Mouse (Mus musculus): ENCODE measurements around the gene Acaa1a. TPM values are rescaled to one million over a fixed set of nuclear protein-coding genes. Genes with fewer than 3 reads are reported as not detected.

Acaa1a gene
- polyA plus RNA-seq, 1 experiment from 2014 or later, result 122 TPM

DNA sequence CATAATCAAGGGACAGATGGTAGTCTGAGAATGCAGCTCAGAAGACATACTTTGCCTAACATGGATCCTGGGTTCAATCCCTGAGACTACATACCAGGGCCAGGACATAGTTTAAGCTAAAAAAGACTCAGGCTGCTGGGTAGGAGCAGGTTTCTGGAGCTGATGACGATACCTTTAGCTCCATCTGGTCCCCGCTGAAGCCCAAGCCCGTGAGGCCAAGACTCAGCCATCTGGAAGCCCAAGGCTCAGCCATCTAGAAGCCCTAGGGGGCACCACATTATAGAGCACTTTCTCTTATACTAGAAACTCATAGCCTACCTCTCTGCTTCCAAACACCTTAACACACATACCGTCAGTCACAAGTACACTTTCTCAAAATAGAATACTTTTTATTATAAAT, 3.9 kb upstream of the Acaa1a start:
- Histone ChIP-seq H3K9me3 (replicated peaks; ENCODE audit: low read length) (no peaks in the 10 kb centered on the region), H3K9ac (ENCODE audit: low read depth, low read length) (no peak overlapping the region), H3K27ac (no peak overlapping the region), H3K4me1 (replicated peaks; ENCODE audit: insufficient read depth, low read length) (peaks cover 11% of the 10 kb centered on the region; the same call in 1 of the 2 replicates), H3K36me3 (ENCODE audit: insufficient read depth, low read length) (0 out of 2 replicates have a peak, but pooled peaks cover 9% of the 10 kb centered on the region), H3K4me3 (replicated peaks; ENCODE audit: low read depth, low read length) (no peak overlapping the region), H3K27me3 (ENCODE audit: insufficient read depth, low read length) (no peaks in the 10 kb centered on the region), H3K4me2 (ENCODE audit: low read length) (no peak overlapping the region)
- no peak for TF ChIP-seq CTCF (IDR thresholded peaks at IDR 0.05; ENCODE audit: low read depth)
- no peak for DNase-seq (ENCODE audit: low spot score)
- ATAC-seq (replicated peaks; ENCODE audit: low FRiP score, low read depth), result no peak
- 81% methylated on average over 4 of the region's 4 CpGs for WGBS

DNA sequence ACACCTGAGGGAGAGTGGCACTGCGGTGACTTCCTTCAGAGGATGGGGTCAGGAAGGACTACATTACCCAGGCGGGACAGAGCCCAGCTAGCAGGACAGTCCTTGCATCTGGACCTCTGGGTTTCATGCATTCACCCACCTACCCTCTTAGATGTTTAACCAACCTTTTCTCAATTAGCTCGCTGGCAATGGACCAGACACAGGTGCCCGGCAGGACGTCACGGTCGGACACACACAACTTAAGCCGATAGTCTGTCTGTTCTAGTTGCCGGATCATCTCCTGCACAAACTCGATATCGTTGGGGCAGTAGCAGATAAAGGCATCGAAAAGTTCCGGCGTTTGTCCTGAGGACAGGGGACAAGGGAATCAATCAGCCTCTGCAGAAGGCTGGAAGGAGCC, 1.6 kb upstream of the Acaa1a start:
- Histone ChIP-seq H3K36me3 (ENCODE audit: insufficient read depth, low read length) (0 out of 2 replicates have a peak, but pooled peaks cover 9% of the 10 kb centered on the region), H3K9ac (ENCODE audit: low read depth, low read length) (no peak overlapping the region), H3K4me3 (replicated peaks; ENCODE audit: low read depth, low read length) (no peak overlapping the region), H3K9me3 (replicated peaks; ENCODE audit: low read length) (no peaks in the 10 kb centered on the region), H3K4me1 (replicated peaks; ENCODE audit: insufficient read depth, low read length) (peaks cover 21% of the 10 kb centered on the region), H3K4me2 (ENCODE audit: low read length) (no peak overlapping the region), H3K27me3 (ENCODE audit: insufficient read depth, low read length) (no peaks in the 10 kb centered on the region), H3K27ac (no peak overlapping the region)
- 56% methylated on average over 14 of the region's 14 CpGs for WGBS
- no peak for DNase-seq (ENCODE audit: low spot score)
- TF ChIP-seq CTCF (IDR thresholded peaks at IDR 0.05; ENCODE audit: low read depth), result no peak
- no peak for ATAC-seq (replicated peaks; ENCODE audit: low FRiP score, low read depth)

DNA sequence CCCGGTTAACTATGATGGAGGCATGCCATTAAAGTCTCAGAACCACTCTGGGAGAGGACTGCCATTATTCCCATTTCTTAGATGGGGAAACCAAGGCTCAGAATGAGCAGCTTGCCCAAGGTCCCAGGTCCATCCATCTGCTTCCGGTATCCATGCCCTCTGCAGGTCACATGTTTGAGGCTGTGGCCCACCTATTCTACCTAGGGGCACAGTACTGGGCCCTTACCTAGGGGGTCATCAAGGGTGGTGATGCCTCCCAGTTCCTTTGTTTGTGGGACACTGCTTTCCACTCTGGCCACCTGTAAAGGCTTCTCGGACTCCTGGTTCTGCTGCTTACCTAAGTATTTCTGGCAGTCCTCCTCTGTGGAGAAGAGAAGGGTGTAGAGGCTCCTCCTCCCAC, 1.1 kb upstream of the Acaa1a start:
- peaks cover 21% of the 10 kb centered on the region for H3K4me1 ChIP-seq (replicated peaks; ENCODE audit: insufficient read depth, low read length)
- WGBS, result 90% methylated on average over 3 of the region's 3 CpGs
- 0 out of 2 replicates have a peak overlapping the region, but pooled peaks have one; percentile 87 for H3K4me2 ChIP-seq (ENCODE audit: low read length)
- H3K9me3 ChIP-seq (replicated peaks; ENCODE audit: low read length), result no peaks in the 10 kb centered on the region
- TF ChIP-seq CTCF (IDR thresholded peaks at IDR 0.05; ENCODE audit: low read depth), result no peak
- H3K27me3 ChIP-seq (ENCODE audit: insufficient read depth, low read length), result no peaks in the 10 kb centered on the region
- DNase-seq (ENCODE audit: low spot score), result no peak
- no peak overlapping the region for H3K4me3 ChIP-seq (replicated peaks; ENCODE audit: low read depth, low read length)
- no peak overlapping the region for H3K9ac ChIP-seq (ENCODE audit: low read depth, low read length)
- no peak for ATAC-seq (replicated peaks; ENCODE audit: low FRiP score, low read depth)
- peaks cover 11% of the 10 kb centered on the region; the same call in 1 of the 2 replicates for H3K36me3 ChIP-seq (ENCODE audit: insufficient read depth, low read length)
- no peak overlapping the region for H3K27ac ChIP-seq

DNA sequence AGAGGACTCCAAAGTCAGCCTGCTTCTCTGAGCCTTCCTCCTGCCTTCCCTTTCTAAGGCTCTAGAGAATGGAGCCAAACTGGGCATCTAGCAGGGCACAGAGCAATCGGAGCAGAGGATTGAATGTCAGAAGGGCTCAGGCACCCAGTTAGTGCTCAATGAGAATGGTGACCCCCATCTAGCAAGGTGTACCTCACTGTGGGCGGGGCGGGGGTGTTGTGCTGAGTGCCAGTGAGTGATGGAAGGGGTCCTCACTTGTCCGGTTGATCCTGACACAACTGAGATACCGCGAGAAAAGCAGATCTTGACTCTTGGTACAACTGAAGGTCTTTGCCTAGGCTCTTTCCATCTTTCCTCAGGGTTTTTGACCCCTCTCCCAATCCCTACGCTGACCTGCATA, 370 bp upstream of the Acaa1a start:
- Histone ChIP-seq H3K9ac (ENCODE audit: low read depth, low read length) (peak overlapping the region; percentile 70), H3K9me3 (replicated peaks; ENCODE audit: low read length) (no peaks in the 10 kb centered on the region), H3K36me3 (ENCODE audit: insufficient read depth, low read length) (peaks cover 17% of the 10 kb centered on the region; the same call in 1 of the 2 replicates), H3K27me3 (ENCODE audit: insufficient read depth, low read length) (no peaks in the 10 kb centered on the region), H3K27ac (0 out of 2 replicates have a peak overlapping the region, but pooled peaks have one; percentile 89), H3K4me3 (replicated peaks; ENCODE audit: low read depth, low read length) (peak overlapping the region; percentile 57), H3K4me2 (ENCODE audit: low read length) (peak overlapping the region; percentile 87), H3K4me1 (replicated peaks; ENCODE audit: insufficient read depth, low read length) (peaks cover 21% of the 10 kb centered on the region)
- no peak for TF ChIP-seq CTCF (IDR thresholded peaks at IDR 0.05; ENCODE audit: low read depth)
- WGBS, result 41% methylated on average over 7 of the region's 7 CpGs
- ATAC-seq (replicated peaks; ENCODE audit: low FRiP score, low read depth) (no peak), DNase-seq (ENCODE audit: low spot score) (no peak)

DNA sequence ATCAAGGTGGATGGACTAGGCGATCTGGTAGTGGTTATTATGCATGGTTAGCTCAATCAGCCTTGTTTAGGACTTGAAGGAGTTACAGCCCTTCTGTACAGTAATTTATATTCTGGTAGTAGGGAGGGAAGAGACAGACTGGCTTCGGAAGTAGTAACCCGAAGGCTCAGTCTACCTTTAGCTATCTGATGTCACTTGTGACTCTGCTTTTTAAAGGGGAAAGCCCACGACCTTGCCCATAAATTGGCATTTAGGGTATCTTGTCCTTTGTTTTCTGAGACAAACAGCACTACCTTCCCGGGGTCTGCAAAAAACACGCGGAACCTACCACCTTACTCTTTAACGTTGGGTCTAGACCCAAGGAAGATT, 720 bp downstream of the Acaa1a start:
- Histone ChIP-seq H3K9me3 (replicated peaks; ENCODE audit: low read length) (no peaks in the 10 kb centered on the region), H3K4me3 (replicated peaks; ENCODE audit: low read depth, low read length) (peak overlapping the region; percentile 57), H3K4me1 (replicated peaks; ENCODE audit: insufficient read depth, low read length) (peaks cover 21% of the 10 kb centered on the region), H3K27me3 (ENCODE audit: insufficient read depth, low read length) (no peaks in the 10 kb centered on the region), H3K9ac (ENCODE audit: low read depth, low read length) (peak overlapping the region; percentile 70), H3K36me3 (ENCODE audit: insufficient read depth, low read length) (peaks cover 23% of the 10 kb centered on the region; the same call in 1 of the 2 replicates), H3K27ac (peak overlapping the region; percentile 89), H3K4me2 (ENCODE audit: low read length) (peak overlapping the region; percentile 87)
- no peak for TF ChIP-seq CTCF (IDR thresholded peaks at IDR 0.05; ENCODE audit: low read depth)
- WGBS, result 3% methylated on average over 8 of the region's 8 CpGs
- ATAC-seq (replicated peaks; ENCODE audit: low FRiP score, low read depth) (no peak), DNase-seq (ENCODE audit: low spot score) (no peak)

DNA sequence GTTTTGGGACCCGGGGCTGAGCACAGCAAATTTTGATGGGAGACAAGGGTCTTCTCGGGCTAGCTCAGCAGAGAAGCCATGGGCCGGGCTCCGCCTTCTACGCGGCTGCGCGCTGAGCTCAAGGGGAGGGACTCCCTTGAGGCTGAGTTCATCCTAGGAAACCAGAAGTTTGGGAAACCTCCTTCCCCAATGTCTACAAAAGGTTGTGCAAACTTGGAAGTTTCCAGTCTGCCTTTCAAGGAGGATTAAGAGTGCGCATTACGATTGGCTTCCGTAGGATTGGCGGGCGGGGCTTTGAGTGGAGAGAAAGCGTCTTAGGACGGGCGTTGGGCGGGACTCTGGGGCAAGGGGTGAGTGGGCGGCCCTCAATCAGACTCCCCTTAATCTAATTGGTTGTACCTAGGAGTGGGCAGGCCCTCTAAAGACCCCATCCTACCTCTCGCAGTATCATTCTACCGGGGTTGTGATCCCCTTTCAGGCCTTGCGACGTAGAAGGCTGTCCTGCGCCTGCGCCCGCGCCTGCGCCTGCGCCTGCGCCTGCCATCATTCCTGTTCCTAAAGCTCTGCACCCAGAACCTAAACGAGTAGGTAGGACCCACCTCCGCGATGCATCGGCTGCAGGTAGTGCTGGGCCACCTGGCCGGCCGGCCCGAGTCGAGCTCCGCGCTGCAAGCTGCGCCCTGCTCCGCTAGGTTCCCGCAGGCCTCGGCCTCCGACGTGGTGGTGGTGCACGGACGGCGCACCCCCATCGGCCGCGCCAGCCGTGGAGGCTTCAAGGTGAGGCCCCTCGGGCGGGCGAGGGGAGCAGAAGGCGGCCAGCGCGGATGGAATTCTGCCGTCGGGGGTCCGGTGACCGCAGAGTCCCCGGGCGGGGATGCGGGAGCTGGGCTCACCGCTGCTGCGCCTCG, 1.7 kb downstream of the Acaa1a start, which contains the start of gene Myd88:
Gene Myd88, minus strand, starts transcription at position 503 of the 908 bp plus-strand sequence.
- TF ChIP-seq CTCF (IDR thresholded peaks at IDR 0.05; ENCODE audit: low read depth), result no peak; the same call in 1 of the 2 replicates
- peak within 1 kb of the TSS; percentile 87 for H3K4me2 ChIP-seq (ENCODE audit: low read length)
- peaks cover 32% of the 10 kb centered on the region for H3K36me3 ChIP-seq (ENCODE audit: insufficient read depth, low read length)
- H3K4me1 ChIP-seq (replicated peaks; ENCODE audit: insufficient read depth, low read length), result peaks cover 21% of the 10 kb centered on the region
- H3K4me3 ChIP-seq (replicated peaks; ENCODE audit: low read depth, low read length), result peak within 1 kb of the TSS; percentile 57
- no peaks in the 10 kb centered on the region for H3K9me3 ChIP-seq (replicated peaks; ENCODE audit: low read length)
- under 1% methylated on average over 68 of the region's 68 CpGs for WGBS
- H3K27me3 ChIP-seq (ENCODE audit: insufficient read depth, low read length), result no peaks in the 10 kb centered on the region
- H3K9ac ChIP-seq (ENCODE audit: low read depth, low read length), result peak within 1 kb of the TSS; percentile 70
- peak; percentile 96 for ATAC-seq (replicated peaks; ENCODE audit: low FRiP score, low read depth)
- peak; percentile 99 for DNase-seq (ENCODE audit: low spot score)
- peak within 1 kb of the TSS; percentile 89 for H3K27ac ChIP-seq

Data from kidney, postnatal 0 days (tissue).